Mouse (Mus musculus) E14TG2a.4 (cell line): ENCODE data around the gene Sash1.

Source experiments
- CTCF ChIP-seq: conservative IDR thresholded peaks from 2 replicates; pipeline ENCODE4 v1.5.1; 2014; ENCODE audit warnings: low read length
- NANOG ChIP-seq: IDR thresholded peaks from 2 replicates; pipeline ENCODE4 v1.6.1; 2014; ENCODE audit warnings: borderline replicate concordance, low read length, mixed read lengths
- POU5F1 ChIP-seq: IDR thresholded peaks from 2 replicates; pipeline ENCODE4 v1.6.1; 2014; ENCODE audit warnings: low read length, borderline replicate concordance

- TF ChIP-seq CTCF (no peak), NANOG (no peak), POU5F1 (no peak)
These were observed 126.6 kb downstream of the Sash1 start for GRCm38 (mm10) chr10:8759228-8759627.
